Mouse (Mus musculus) erythroblast, adult 5-6 weeks (primary cell): Measurements from ENCODE around the gene Pcbp3. TPM values are rescaled to one million over a fixed set of nuclear protein-coding genes. Genes with fewer than 3 reads are reported as not detected.
A peak's percentile ranks its signal among the peaks of the same experiment; 100 is the strongest.

Source experiments
- ATAC-seq: replicated peaks from 2 replicates; pipeline ENCODE4 v1.8.0; 2016; ENCODE audit warnings: moderate number of reproducible peaks, mild to moderate bottlenecking, moderate TSS enrichment, inconsistent platforms; ENCODE audit not compliant: poor library complexity, low FRiP score, severe bottlenecking
- total RNA-seq, 2 experiments: library from RNA; stranded (forward) in 1 of 2; stranded (reverse) in 1 of 2; fragments of 150-400 nt in 1 of 2; fragments of 200-764, 138-1000 nt in 1 of 2; gene quantifications; 2 replicates each; pipeline versions ENCODE4 v1.2.3 to v1.2.4; 2015 to 2017; ENCODE audit warnings: low replicate concordance in 2 of 2

Gene Pcbp3
- total RNA-seq, 2 experiments from 2014 or later = 1.1 TPM; not detected in 1

DNA sequence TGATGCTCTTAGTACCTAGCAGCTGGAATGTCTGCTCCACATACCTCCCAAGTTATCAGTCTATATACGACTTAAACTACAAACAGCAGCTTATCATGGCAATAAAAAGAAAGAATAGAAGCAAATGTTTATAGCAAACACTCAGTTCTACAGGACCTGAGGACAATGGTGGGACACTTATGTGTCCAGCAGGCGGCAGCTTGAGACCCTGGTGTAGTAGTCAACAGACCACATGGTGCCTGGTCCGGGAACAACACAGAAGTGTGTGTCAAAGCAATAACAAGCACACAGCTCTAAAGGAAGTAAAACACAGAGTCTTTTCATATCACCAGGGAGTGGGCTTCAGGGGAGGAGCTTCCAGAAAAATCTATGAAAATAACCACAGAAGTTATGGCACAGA lies 100.7 kb downstream of the Pcbp3 start:
- ATAC-seq = no peak

DNA sequence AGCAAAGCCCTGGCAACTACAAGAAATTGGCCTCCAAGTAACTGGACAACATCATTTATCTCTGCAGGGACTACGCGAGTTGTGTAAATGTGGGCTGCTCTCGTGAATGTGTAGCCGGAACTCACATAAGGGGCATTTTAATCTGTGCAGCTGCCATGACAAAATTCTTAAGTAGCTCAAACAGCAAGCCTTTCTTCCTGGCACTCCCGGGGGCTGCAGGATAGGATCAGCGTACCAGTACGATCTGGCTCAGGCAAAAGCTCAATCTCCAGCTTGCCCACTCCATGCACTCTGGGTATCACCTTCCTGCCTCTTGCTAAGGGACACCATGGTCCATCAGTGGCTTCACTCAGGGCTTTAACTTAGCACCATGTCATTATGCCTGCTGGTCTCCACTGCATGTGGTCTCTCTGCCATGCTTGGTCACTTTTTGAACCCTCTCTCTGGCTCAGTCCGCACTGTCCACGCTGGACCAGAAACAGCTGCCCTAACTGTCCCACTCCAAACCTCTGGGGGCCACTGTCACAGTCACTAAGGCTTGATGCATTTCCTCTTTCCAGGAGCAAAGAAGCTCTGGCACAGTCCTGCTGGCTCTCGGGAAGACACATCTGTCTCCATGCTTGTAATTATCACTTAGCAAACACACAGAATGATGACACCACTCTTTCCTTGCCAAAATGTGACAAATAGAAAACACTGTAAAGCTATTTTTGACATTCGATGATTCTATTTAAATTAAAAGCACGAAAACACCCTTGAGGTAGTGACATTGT lies 102.1 kb downstream of the Pcbp3 start:
- ATAC-seq = no peak

DNA sequence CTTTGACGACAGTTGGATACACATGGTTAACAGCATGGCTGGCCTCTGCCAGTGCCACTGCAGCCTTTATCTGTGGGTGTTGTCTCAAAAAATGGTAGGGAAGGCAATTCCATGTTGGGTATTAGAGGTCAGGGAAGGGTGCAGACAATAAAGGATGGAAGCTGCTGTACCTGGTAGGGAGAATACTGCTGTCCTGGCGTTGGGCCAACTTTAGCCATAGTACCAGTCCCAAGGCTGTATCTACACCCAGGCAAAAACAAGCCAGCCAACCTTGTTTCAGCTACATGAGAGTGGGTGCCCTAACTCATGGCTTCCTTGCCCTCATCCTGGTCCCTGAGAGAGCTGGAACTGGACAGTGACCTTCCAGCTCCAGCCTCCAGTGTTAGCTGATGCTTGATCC lies 103.8 kb downstream of the Pcbp3 start:
- no peak for ATAC-seq

DNA sequence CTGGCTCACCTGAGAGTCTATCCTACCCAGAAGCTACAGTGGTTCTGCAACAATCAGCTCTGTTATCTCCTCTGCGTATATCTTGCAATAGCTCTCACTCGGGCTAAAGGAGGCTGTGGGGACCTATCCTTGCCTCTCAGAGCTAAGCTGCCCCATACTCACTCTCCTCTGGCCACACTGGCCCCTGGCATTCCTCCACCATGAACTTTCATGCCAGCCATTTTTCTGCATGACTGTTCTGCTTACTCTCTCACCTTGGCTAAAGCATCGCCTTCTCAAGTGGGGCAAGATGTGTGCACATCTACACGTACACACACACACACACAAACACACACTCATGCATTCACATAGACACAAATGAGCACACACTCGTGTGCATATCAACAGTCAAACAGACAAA lies 115.2 kb downstream of the Pcbp3 start:
- no peak for ATAC-seq

DNA sequence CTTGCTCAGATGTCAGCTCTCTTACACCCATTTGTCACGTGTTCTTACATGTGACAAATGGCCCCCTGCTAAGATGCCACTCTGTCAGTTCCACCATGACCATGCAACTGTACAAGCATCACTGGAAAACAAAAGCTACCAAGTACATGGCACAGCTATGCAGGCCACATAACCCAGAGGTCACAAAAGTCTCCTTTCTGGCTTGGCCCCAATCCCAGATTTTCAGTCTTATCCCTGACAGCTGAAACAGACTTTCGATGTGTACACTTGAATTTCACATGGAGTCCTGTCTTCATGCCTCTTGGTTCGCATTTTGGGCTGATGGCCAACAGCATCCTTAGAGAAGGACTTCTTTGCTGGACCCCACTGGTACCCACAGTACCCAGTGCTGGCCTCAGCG lies 116.8 kb downstream of the Pcbp3 start:
- ATAC-seq = no peak

DNA sequence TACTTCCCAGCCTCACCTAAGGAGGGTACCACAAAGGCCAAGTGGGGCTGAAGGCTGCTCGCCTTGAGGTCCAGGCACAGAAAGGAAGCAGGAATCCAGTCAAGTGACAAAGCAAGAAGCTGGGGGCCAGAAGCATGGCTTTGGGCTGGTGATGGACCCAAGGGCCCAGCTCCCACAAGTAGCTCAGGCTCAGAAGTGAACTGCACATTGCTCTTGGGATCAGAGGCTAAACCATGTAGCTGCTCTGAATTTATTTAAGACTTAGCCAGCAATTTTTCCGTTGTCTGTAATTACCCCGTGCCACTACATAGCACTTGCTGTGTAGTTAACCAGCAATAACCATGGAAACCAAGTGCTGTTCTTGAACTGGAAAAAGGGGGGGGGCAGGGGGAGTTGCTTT lies 117.3 kb downstream of the Pcbp3 start:
- no peak for ATAC-seq

DNA sequence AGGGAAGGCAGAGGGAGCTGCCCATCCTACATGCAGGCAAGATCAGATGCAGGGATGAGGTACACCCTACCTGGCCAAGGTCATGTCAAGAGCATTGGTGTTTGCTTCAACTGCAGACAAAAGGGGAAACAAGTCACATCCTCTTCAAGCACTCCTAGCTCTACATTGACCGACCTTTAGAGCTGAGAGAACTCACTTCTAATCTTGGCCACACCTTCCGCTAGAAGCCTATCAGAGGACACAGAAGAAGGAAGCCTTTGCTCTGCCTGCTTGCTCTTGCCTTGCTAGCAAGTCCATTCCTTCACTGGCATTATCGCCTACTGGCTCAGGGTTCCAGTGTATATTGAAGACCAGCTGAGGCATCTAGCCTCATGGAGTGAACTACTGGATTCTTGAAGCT lies 119.6 kb downstream of the Pcbp3 start:
- no peak for ATAC-seq

DNA sequence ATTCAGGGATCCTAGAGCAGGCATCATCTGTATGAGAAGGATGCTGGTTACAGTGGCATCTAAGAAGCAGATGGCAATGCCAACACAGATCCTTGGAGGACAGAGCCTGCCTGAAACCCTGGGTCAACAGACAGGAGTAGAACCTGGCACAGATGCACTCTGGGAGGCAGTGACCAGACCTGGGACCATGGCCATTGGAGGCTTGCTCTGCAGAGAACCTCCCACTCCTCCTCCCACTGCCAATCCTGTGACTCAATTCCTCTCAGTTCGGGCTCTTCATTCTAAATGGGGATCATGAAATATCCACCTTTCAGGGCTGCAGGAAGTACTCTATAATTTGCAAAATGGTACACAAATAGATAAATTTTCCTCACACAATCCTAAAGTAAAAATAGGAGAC lies 120.5 kb downstream of the Pcbp3 start:
- ATAC-seq = no peak

DNA sequence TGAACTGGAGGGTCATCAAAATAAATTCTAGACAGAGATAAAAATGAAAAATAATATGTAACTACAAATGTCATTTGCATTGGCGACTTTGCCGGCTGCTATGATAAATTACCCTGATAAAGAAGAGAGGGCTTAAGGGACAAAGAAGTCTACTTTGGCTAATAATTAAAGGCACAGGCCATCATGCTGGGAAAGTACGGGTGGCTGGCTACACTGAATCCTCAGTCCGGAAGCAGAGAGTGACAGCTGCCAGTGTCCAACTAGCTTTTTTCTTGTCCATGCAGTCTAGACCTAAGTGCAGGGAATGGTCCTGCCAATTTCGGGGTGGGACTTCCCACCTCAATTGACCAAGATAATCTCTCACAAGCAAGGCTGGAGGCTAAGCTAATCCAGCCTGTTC lies 121.1 kb downstream of the Pcbp3 start:
- ATAC-seq = no peak

DNA sequence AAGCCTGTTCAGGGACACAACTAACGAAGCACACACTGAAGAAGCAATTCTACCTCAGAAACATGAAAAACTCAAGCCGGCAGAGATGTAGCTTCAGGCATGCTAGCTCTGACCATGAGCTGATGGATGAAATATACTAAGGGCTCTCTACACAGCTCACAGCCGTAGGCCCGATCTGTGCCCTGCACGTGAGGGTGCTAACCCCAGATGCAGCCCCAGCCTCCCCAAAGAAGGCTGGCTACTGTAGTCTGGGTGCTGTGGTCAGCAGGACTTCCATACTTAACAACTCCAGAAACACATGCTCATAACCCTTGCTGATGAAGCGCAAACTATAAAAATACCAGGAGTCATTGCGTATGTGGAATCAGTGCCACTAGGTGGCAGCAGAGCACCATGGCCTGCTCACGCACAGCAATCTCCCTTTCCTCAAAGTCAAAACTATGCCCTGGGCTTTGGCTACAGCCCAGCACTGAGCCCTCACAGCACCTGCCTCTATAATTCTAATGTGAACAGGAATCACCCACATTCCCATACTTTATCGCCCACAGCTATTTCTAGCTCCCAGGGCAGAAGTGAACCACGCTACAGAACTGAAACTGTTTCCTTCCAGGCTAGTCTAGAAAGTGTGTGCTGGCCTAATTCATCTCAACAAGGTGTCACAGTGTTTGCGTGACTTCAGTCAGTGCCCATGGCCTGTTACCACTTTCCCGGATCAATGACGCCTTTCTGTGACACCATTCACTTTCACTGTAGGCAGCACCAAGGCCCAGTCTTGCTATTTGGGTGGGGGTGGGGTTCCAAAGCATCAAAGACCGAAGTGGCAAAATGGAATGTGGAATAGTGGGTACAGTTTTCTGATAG lies 126.0 kb downstream of the Pcbp3 start:
- ATAC-seq = peak; percentile 85

DNA sequence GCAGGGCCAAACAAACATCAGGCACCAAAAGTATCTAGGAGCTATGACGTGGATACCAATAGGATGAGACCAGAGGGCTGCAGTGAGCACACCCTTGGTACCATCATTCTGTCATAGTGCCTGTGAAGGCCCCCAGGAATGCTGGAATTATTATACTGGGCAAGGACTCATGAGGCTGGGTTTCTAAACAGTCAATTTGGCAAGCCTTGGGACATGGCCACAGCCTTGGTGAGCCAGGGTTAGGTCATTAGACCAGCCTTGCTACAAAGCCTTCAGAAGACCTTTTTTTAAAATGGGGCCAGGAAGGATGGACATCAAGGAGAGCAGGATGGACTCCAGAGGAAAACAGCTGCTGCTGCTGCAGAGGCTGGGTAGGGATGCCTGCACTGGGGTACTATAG lies 128.8 kb downstream of the Pcbp3 start:
- no peak for ATAC-seq

DNA sequence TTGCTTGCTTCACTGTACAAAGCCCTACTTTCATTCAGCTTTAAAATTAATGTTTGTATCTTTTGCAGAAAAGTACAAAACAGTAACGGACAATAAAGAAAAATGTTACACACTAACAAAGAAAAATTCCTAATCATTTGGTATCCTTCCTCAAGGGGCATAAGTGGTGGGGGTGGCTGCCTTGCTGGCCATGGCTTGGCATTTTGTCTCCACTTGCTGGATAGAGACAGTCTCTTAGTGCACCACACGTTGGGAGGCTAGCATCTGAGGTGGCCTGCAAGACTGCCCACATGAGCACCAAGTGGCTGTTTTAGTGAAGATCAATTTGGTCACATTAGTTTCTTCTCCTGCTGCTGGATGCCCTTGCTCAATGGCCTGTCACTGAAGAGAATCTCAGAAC lies 129.8 kb downstream of the Pcbp3 start:
- no peak for ATAC-seq

DNA sequence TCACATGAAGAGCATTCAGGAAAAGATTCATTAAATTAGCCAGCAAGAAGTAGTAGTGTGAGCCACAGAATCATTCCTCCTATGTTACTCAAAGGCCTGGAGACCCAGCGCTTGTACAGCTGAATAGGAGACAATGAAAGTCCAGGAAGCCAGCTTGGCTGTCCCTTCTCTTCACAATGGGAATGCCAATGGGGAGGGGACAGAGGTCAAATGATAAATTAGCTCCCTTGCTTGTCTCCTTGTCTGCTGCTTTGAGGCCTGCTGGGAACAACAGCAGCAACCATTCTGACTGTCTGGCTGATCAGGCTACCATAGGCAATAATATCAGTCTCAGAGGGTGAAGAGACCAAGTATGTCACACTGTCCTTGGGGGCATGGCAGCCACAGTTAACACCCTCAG lies 130.5 kb downstream of the Pcbp3 start:
- ATAC-seq = no peak

DNA sequence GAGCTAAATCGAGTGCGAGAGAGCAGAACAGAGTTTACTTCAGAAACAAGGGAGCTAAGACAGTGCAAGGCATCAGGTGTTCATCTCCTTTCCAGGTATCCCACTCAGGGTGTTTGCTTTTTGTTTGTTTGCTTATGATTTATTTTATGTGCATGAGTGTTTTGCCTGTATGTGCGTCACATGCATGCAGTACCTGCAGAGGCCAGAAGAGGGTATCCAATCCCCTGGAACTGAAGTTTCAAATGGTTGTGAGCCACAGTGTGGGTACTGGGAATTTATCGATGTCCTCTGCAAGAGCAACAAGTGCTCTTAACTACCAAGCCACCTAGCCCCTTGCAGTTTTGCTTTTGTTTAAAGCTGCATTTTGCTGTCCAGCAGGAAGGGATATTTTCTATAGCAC lies 132.8 kb downstream of the Pcbp3 start:
- ATAC-seq = no peak

DNA sequence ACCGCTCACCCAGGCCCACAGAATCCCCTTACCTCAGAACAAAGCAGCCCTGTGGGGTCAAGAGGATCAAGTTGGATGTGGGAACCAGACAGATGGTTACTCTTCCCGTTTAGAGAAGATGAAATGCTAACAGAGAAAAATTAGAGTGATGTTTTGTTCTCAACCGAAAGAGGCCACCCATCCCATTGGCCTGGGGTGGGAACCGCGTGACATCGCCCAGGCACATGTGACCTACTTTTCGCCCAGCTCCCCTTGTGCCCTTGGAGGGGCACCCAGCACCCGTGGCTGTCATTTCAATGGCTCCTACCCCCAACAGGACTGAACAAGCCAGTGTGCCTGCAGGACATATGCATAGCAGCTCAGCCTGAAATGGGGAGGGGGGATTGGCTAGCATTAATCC lies 139.0 kb downstream of the Pcbp3 start:
- no peak for ATAC-seq

DNA sequence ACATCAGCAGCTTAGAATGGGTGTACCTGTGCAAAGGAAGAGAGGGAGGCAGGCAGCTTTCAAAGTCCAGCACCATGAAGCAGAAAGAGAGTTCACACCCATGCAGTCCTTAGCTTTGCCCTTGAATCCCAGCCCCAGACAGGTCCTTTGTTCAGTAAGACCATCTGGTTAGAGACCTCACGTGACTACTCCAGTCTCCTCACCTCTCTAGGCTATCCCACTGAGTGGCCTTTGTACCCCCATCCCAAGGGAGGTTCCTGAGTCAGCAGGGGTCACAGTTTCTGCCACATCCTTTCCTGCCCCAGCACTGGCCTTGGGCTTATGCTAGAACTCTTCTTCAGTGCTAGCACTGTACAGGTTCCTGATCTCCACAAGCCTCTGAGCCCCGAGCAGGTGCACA lies 142.4 kb downstream of the Pcbp3 start:
- no peak for ATAC-seq

DNA sequence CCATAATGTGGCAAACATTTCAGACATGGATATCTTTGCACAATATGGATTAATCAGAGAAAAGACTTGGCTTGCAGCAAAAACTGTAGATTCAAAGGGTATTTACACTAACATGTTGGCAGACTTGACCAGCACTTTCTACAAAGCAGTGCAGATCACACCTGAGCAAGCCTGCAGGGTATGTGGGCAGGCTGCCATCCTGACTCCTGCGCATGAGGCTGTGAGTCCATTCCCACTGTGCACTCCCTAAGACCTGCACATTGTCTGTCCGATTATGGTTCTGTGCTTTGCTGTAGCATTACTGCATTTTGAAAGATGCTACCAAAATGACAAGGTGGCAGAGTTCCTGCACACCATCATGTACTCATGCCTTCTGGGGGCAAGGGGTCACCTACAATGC lies 143.3 kb downstream of the Pcbp3 start:
- no peak for ATAC-seq

DNA sequence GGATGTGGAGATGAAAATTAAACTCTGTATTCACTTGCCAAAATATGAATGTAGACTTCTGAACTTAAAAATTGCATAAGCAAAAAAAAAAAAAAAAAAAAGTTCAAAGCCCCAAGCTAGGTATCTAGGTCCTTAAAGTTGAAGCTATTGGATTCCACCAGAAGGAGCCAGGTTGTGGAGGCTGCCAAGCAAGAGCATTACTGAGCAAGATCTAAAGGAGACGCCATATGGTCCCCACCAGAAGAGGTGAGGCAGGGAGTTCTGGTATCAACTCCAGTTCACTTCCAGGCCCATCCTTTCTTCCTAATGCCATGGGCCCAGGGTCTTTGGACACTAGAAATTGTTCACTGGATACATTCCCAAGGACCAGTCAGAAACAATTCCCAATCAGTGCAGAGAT lies 144.8 kb downstream of the Pcbp3 start:
- no peak for ATAC-seq

DNA sequence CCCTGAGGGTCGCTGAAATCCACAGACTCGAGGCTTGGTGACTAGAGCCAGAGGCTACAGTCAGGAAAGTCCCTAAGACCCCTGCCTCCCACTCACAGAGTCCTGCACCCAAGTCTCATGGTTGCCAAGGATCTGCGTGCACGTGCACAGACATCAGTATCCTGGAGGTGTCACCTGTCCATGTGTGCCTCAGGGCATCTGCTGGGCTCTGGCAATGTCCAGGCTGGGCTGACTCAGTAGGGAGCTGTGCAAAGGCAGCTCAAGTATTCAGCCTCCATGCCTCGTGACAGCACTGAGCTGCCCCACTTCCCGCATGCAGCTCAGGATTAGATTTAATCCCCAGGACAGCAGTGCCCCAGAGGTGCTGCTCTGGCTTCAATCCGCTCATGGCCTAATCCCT lies 145.3 kb downstream of the Pcbp3 start:
- ATAC-seq = no peak

DNA sequence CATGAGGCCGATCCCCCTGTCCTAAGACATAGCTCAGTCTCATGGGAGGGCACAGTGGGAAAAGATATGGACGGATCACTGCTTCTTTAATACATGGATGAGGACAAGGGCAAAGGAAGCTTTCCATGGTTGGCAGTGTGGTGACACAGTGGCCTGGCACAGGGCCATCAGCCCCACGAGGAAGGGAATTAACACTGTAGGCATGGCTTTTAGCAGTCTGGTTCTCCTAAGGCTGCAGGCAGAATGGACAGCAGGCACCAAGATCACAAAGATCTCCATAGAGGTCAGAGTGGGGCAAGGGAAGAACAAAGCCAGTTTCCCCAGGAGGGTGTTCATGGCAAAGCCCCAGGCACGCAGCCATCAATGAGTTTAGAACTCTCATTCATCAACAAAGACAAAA lies 146.2 kb downstream of the Pcbp3 start:
- no peak for ATAC-seq

DNA sequence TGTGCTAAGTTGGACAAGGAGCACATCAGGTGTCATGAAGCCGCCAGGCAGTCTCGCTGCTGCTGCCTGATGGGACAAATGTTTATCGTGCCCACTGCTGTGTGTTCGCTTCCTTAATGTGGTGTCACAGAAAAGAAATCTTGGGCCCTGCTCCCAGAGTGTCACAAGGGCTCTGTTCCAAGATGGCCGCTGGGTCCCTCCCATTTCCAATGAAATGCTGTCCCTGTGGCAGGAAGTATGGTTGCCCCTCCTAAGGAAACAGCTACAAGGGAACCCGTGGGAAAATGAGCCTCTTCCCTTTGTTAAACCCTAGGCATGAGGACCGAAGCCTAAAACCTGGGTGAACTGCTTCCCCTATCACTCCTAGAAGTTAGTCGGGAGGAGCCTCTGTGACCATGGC lies 146.9 kb downstream of the Pcbp3 start:
- ATAC-seq = no peak
